Mouse (Mus musculus) kidney, adult 11 months (tissue): ENCODE measurements around the gene Mylk.
"Not testable (repeated sequence)": the region's sequence is repeated elsewhere in the genome, so short reads cannot be mapped to it uniquely, and the experiment has no call there.

Experiments
- DNase-seq: peaks from one replicate; pipeline ENCODE4 v3.0.0; 2022

Gene Mylk

DNA sequence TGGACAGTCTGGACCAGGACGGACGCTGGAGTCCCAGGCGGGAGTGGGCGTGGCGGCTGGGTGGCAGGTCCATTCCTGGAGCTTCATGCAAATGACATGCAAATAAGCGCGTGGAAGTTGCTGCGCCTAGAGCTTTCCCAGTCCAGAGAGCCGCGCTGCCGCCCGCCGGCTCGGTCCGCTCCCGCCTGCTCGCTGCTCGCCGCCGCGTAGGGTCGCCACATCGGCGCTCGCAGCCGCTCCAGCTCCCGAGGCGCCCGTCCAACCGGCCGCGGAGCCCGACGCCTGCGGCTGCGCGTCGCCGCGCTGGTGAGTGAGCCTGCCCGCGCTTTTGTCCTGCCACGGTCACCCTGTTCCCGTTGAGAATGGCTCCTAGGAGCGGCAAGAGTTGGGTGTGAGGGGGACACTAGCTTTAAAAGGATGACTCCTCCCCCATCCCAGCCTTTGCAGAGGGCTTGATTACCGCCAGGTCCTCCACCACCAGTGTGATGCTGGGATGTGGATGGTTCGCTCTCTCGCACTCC, at the start of gene Mylk:
TSS of gene Mylk (plus strand) at position 146 of the 521 bp plus-strand sequence.
- DNase-seq = peak; percentile 94

DNA sequence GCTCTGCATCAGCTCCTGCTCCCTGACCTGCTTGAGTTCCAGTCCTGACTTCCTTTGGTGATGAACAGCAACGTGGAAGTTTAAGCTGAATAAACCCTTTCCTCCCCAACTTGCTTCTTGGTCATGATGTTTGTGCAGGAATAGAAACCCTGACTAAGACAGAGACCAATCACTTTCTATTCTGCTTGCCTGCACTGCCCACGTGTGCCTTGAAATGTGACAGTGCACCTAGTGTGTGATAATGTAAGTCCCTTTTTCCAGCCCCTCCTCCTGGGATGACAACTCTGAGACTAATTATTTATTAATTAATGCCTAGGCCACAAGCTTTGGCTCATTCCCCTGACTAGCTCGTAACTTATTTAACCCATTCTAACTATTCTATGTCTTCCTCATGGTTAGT, 46.3 kb upstream of the Mylk start:
- not testable (repeated sequence) for DNase-seq

DNA sequence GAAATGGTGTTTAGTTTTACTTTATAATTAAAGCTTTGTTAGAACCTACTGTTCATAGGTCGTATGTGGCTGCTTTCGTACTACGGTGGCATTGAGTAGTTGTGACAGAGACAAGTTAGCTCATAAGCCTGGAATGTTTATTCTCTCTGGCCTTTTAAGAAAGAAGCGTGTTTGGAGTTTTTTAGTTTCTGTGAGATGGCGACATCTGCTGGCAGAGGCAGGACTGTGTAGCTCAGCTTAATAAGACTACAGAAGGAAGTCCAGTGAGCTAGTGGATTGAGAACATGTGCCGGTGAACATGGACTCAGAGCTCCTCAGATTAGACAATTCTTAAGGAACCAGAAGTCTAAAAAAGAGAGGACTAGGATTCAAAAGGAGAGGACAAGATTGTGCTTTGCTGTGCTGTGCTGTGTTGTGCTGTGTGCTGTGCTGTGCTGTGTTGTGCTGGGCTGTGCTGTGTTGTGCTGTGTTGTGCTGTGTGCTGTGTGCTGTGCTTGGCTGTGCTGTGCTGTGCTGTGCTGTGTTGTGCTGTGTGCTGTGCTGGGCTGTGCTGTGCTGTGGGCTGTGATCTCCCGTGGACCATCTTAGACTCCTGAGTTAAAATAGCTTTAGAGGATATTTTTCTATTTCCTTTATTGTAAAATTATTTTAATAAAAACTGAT, 44.7 kb upstream of the Mylk start:
- peak; percentile 68 for DNase-seq

DNA sequence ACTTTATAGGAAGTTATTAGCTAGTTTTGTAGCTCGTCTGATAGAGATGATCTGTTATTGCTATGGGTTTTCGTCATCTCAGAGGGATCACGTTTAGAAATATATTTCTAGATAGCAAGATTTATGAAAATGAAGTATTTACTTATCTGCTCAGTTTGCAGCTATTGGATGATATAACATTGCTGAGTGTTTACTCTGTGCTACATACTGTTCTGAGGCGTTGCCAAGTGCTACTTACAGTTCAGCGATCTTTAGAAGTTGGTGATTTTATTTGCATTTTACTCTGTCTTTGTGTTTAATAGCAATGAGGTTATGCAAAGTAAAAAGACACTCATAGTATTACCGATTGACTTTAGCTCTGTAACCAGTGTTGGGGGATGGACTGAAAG, 44.2 kb upstream of the Mylk start:
- no peak for DNase-seq

DNA sequence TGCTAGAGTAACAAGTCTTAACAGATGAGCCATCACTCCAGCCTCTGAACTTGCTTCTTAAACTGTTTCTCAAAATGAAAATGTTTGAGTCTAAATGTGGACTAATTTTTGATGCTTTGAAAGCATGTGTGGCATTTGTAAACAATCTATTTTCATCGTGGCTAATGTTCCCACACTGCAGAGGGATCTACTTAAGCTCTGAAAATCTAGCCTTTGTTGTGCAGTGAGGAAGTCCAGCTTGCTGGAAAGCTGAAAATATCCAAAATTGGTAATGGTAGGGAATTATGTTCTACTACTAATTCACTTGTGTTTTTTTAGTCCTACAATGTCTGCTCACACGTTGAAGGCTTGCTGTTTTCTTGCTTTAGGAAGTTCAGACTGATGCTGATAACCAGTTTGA, 39.0 kb upstream of the Mylk start:
- no peak for DNase-seq

DNA sequence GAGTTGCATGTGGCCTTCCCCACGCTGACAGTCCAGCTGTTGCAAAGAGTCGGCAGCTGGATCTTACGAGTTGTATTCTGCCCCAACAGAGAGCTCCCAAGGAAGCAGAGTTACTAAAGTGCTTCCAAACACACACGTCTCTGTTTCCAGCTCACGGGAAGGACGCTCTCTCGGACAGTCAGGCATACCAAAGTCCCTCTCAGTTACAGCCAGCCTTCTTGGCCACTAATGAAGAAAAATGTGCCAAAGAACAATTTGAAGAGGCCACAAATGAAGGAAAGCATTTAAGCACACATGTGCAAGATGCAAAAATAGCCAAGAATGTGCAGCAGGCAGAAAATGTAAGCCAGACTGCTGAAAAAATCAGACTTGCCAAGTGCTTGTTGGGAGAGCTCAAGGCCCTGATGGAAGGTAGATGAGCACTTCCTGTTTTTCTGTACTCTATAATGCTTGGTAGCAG, 38.5 kb upstream of the Mylk start:
- DNase-seq = no peak

DNA sequence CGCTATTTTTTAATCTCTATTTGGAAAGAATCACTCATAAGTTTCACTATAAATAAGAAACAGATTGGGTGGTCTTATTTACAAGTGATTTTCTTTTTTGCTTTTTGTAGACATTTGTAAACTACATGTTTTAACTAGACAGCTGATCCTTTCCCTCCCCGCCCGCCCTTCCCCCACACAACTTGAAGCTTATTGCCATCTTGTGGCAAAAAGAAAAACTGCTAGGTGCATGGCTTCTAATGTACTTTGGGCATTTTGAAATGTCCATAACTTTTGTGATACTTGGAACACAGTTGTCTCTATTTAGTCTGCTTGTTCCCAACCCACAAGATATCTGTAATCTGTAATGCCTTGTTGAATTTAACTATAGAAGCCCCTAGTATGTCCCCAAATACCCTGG, 33.5 kb upstream of the Mylk start:
- DNase-seq = no peak

DNA sequence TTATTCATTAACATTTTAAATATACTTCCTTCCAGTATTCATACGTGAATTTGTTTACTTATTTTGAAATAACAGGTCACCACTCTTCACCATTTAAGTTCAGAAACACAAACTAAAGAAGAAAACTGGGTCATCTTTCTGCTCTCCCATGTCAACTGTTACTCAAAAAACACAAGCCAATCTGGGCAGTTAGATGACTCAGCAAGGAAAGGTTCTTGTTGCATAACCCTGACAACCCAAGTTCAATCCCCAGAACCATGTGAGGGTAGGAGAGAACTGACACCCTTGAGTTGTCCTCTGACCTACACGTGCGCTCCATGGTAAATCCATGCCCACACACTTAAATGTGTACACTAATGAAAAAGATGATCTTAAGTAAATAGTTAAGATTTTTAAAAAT, 19.9 kb upstream of the Mylk start:
- no peak for DNase-seq

DNA sequence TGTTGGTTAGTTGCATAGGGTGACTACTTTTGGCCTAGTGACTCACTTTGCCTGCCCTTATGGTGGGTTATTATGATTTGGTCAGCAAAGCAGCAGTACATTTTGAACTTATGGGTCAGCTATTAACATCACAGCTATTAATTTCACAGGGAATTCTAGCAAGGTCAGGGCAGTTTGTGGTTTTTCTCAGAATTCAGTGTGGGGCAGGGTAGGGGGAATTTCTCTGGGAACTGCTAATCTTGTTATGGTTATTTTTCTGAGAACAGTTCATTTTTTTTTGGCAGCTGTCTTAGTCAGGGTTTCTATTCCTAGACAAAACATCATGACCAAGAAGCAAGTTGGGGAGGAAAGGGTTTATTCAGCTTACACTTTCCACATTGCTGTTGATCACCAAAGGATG, 16.4 kb upstream of the Mylk start:
- not testable (repeated sequence) for DNase-seq

DNA sequence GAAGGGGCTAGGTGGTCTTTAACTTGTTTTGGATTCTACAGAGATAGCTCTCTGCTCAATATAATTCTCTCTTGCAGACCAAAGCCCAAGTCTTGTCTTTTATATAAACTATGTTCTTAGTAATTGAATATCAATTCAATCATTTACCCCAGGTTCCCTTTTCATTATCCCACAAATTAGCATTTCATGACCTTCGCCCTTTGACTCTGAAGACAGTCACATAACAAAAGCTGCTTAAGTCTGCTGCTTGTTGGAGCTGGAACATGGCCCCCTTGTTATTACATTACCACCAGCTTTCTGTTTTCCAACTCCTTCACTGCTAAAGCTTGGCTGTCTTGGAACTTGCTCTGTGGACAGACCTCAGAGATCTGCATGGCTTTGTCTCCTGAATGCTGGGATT, 15.6 kb upstream of the Mylk start:
- DNase-seq = no peak

DNA sequence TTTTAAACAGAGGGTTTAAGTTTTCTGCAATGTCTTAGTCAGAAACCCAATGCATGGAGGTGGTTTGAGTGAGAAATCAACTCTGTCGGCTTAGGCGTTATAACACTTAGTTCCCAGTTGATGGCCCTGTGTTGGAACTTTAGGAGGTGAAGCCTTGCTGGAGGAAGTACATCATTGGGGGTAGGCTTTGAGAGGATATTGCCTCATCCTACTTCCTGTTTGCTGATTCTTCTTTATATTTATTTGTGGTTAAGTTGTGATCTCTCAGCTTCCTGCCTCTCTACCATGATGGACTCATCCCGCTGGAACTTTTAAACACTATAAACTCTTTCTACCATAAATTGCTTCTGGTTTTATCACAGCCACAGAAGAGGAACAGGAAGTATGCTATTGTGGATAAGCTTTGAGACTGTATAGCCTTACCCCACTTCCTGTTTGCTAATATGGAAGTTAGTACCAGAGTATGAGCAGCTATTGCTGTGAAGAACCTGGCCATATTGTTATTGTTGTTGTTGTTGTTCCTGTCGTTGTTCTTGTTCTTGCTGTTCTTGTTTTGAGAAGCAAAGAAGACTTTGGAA, 6.3 kb upstream of the Mylk start:
- DNase-seq = no peak

DNA sequence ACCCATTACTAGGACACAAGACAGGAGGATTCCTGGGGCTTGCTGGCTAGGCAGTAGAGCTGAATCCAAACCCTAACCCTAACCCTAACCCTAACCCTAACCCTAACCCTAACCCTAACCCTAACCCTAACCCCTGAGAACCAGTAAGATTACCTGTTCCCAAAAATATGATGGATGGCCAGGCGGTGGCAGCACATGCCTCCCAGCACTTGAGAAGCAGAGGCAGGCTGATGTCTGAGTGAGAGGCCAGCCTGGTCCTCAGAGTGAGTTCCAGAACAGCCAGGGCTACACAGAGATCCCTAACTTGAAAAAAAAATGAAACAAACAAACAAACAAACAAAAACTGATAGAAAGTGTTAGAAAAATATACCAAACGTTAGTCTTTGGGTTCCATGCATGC, 2.1 kb upstream of the Mylk start:
- no peak for DNase-seq

DNA sequence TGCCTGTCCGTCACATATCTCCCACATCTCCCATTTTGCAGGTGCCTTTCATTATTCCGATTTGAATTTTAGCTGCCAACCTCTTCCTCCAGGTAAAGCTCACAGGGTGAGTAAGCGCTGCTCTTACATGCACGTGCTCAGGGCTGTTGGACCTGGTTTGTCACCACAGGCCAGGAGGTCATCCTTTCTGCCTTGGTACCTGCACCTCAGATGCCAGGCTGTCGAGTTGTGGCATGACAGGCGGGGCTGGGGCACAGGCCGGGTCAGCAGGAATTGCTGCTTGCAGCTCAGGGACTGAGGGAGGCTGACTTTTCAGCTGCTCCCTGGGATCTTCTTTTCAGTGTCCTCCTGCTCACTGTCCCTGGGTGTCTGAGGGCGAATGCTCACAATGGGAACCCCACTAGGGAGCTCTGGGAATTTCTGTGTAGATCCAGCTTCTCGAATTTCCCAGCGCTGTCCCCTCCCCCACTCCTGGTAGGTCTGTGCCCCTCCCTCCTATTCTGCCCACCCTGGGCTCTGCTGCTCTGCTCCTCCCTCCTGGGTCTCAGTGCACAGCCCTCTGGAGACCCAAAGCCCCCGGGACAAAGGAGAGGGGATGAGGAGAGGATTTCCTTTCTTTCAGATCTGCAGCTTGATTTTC, 3.2 kb downstream of the Mylk start:
- no peak for DNase-seq

DNA sequence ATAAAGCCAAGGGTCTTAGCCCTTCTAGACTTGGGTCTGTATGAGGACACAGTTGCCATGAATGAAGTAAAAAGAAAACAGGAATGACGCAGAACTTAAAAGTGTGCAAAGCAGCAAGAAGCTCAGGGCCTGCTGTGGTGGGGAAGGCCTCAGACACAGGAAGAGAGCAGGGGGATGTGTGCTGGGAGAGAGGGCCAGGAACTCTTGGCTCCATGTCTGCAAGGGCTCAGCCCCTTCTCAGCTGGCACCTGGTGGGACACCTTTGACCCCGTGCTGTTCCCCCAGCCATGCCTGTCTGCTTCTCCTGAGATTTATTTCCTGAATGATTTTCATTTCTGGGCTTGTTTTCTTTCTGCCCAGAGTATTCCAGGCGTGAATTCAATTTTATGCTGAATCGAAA, 4.5 kb downstream of the Mylk start:
- no peak for DNase-seq

DNA sequence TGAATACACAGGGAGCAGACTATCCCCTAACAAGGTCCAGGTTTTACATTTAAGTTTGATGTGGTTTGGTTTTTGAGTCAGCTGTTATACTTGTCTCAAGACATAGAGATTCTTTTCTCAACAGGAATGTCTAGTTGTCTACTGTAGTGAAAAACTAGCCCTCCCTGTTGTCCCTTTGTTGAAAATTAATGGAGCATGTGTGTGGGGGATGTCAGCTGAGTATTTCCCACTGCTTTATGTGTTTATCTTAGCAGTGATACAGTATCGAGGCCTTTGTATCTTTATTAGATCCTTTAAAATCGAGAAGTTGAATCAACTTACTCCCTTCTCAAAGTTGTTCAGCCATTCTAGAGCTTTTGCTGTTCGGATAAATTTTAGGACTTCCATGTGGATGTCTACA, 7.0 kb downstream of the Mylk start:
- DNase-seq = no peak

DNA sequence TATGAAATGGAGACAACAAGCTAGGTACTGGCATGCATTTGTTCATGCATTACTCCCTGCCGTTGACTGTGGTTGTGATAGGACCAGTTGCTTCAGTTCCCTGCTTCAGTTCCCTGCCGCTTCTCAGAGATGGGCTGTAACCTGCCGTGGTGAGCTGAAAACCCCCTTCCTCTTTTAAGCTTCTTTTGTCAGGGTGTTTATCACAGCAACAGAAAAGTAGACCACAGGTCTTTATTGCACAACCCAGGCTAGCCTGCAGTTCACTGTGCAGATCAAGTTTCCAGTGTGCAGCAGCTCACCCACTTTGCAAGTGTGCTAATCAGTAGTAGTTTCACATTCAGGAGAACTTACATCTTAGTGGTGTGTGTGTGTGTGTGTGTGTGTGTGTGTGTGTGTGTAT, 8.0 kb downstream of the Mylk start:
- no peak for DNase-seq

DNA sequence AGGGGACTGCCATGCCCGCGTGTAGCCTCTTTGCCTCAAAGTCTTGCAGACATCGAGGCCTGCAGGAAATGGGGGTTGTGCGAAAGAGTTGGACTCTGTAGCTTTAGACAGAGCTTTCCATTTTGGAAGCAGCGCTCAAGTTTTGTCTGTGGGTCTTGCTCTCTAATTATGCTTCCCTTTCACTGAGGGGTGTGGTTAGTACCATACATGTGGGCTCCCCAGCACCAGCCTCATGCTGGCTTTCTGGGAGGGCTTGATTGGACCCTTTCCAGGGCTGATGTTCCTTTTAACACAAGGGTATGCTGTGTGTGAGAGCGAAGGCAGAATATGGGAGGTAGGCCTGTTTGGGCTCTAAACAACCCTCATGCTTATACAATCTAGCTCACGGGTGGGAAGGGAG, 12.0 kb downstream of the Mylk start:
- no peak for DNase-seq

DNA sequence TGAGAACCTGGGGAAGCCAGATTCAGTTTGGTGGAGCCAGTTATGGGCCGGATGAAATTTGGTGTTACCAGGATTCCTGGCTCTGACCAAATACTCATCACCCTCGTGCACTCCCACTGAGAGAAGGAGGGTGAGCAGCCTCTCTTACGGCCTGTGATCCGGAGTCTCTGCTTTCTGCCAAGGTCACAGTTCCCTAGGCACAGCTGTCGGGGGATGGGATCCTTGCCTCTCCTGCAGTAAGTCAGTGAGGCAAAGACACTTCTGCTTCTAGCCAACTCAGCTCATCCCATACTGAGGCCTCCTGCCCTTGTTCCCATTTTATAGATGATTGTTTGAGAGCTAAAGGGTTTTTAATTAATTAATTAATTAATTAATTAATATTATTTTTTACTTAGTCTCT, 13.2 kb downstream of the Mylk start:
- no peak for DNase-seq

DNA sequence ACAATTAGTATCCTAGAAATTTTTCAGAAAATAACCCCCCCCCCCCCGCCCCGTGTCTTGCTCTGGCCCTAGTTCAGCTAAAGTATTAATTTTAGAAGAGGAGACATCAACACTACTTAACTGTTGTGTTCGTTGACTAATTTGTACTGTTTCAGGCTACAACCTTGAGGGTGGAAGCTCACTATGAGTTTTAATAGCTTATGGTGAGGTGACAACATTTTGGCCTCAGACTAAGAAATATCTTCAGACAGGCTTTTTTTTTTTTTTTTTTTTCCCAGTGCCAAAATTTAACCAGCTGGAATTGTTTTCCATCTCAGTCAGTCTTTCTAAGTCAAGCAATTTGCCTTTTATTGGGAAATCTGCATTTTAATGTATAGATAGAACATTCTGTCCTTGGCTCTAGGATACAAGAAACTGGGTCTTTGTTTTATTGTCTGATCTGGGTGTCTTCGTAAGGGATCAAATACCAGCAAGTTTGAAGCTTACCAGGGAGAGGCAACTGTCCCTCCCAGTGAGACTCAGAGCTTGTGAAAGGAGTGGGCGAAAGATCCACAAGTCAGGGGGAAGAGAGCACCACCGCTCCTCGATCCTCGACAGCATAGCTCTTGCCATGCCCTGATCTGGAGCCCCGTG, 19.1 kb downstream of the Mylk start:
- no peak for DNase-seq

DNA sequence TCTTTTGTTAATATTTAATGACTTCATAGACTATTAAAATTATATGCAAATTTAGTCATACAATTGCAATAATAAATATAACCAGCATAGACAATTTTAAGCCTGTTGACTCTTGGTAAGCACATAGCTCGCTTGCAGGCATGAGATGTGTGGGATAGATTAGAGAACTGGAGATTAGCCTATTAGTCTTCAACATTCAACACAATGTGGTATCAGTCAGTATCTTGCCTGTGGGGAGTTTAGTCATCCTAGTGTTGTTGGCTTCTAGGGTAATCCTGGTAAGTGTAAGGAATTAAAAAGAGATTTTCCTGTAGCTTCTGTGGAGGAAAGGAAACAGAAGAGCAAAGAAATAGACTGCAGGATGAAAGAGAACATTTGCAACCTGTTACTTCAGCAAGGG, 20.7 kb downstream of the Mylk start:
- no peak for DNase-seq

DNA sequence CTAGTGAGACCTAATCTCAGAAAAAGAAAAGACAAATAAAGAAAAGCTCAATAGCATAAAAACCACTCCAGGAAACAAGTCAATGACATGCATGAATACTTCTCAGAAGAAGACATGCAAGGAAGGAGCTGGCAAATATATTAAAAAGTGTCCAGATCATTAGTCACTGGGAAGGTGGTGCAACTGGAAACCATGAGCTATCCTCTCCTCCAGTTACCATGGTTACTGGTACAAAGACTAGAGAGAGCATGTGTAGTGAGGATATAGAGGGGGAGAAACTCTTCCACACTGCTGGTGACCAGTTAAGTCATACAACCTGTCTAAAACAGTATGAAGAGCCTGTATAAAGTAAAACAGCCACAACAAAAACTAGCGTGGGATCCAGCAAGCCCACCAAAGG, 21.2 kb downstream of the Mylk start:
- no peak for DNase-seq

DNA sequence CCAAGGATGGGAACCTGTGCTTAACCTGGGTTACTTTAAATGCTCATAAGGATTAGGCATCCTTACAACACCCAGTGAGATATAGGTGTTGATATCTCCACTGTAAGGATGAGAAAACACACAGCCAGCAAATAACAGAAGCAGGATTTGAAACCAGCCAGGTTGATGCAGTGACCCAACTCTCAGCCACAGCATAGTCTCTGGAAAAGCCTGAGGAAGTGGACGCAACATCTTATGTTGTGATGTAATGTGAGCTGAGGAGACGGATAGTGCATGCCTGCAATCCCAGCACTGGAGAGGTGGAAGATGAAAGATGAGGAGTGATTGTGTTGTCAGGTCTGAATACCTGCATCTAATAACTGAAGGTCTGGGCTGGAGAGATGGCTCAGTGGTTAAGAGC, 22.4 kb downstream of the Mylk start:
- no peak for DNase-seq

DNA sequence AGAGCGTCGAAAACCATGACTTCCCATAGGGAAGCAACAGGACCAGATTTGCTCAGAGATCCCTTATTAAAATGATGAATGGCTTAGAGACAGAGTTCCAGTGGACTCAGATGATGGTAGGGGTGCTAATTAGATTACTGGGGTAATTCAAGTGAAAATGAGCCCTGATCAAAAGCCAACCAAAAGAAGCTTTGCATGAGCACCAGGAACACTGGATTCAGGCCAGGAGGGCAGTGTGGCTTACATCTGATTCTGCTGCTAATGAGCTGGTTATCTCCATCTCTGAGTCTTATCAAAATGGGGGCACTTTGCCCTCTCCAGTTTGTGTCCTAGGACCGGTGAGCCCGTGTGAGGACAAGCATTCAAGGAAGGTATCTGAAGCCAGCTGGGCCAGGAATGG, 23.4 kb downstream of the Mylk start:
- DNase-seq = no peak

DNA sequence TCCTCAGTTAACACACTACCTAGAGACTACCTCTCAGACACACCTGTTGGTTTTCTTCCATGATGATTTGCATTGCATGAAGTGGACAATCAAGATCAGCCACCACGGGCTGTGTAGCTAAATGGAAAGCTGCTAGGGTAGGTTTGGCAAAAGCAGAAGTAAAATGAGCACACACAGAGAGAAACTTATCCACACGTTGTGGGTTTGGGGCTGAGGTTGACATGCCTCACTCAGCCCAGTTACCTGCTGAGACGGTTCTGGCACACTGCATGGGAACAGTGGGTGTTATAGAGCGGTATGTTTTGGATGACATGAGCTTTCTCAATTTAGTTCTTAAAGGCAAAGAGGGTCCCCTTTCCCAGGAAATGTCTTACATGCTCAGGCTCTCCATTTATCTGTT, 25.1 kb downstream of the Mylk start:
- DNase-seq = no peak
